Mouse (Mus musculus) neural tube, embryonic 14.5 days (tissue): ENCODE data around the gene Plaur. TPM values are rescaled to one million over a fixed set of nuclear protein-coding genes. Genes with fewer than 3 reads are reported as not detected.
A peak's percentile ranks its signal among the peaks of the same experiment; 100 is the strongest.

Experiments
- ATAC-seq: fragments of 200-750 bp; cut with Nextera tagmentation; 2 replicates; pipeline ENCODE4 v1.8.0; 2017; ENCODE audit warnings: low read depth, mild to moderate bottlenecking, moderate TSS enrichment, moderate library complexity
- H3K27ac ChIP-seq: fragments of 300-500 bp; sonication (generic); 2 replicates; pipeline ENCODE4 v1.5.1; 2014; ENCODE audit warnings: low read depth, mild to moderate bottlenecking, control low read depth, low read length, moderate library complexity, mixed read lengths
- H3K27me3 ChIP-seq: fragments of 300-500 bp; sonication (generic); 2 replicates; pipeline ENCODE4 v1.6.1; 2014; ENCODE audit warnings: low read length; ENCODE audit not compliant: control insufficient read depth, insufficient read depth
- H3K36me3 ChIP-seq: fragments of 300-500 bp; sonication (generic); 2 replicates; pipeline ENCODE4 v1.6.1; 2014; ENCODE audit warnings: low read length, mixed read lengths; ENCODE audit not compliant: control insufficient read depth, insufficient read depth
- H3K4me1 ChIP-seq: fragments of 300-500 bp; sonication (generic); 2 replicates; pipeline ENCODE4 v1.6.1; 2014; ENCODE audit warnings: low read length; ENCODE audit not compliant: control insufficient read depth, insufficient read depth
- H3K4me2 ChIP-seq: fragments of 300-500 bp; sonication (generic); 2 replicates; pipeline ENCODE4 v1.6.1; 2014; ENCODE audit warnings: mild to moderate bottlenecking, low read depth, low read length, control low read depth
- H3K4me3 ChIP-seq: fragments of 300-500 bp; sonication (generic); 2 replicates; pipeline ENCODE4 v1.5.1; 2014; ENCODE audit warnings: low read depth, low read length, control low read depth, mixed read lengths
- H3K9ac ChIP-seq: fragments of 300-500 bp; sonication (generic); replicated peaks from 2 replicates; pipeline ENCODE4 v1.6.1; 2014; ENCODE audit warnings: low read depth, mild to moderate bottlenecking, control low read depth, low read length, mixed read lengths
- H3K9me3 ChIP-seq: fragments of 300-500 bp; sonication (generic); 2 replicates; pipeline ENCODE4 v1.6.1; 2016; ENCODE audit warnings: low read length; ENCODE audit not compliant: control insufficient read depth
- WGBS: fragments of 180-500 bp; shearing (Covaris S2); extraction: QIAGEN DNeasy Blood & Tissue Kit; methylation state at CpG from one replicate; pipeline ENCODE4 v1.1.7; 2014; 5-methylcytosine and 5-hydroxymethylcytosine counted together
- polyA plus RNA-seq: library from polyadenylated mRNA; unstranded; fragments of >200 nt; fragmentation: Nextera tagmentation; extraction: Ambion mirVana; gene quantifications from 2 replicates; pipeline ENCODE4 v1.2.1, GENCODE M21; 2014

The Plaur gene
- polyA plus RNA-seq, 1 experiment from 2014 or later, result 1.6 TPM

- no peaks in the 10 kb centered on the region for H3K27me3 ChIP-seq
- H3K36me3 ChIP-seq, result no peaks in the 10 kb centered on the region
- H3K27ac ChIP-seq, result no peak overlapping the region
- no peak overlapping the region for H3K4me3 ChIP-seq
- H3K9ac ChIP-seq, result no peak overlapping the region
- no peak for ATAC-seq
- H3K9me3 ChIP-seq, result no peaks in the 10 kb centered on the region
- WGBS, result 75% methylated on average over 6 of the region's 6 CpGs
- no peak overlapping the region for H3K4me2 ChIP-seq
- H3K4me1 ChIP-seq, result no peaks in the 10 kb centered on the region
These were observed 10.2 kb downstream of the Plaur start for GRCm38 (mm10) chr7:24472442-24472841.

GRCm38 (mm10) chr7:24472937-24473336 lies 10.7 kb downstream of the Plaur start:
- no peaks in the 10 kb centered on the region for H3K9me3 ChIP-seq
- no peak overlapping the region for H3K4me3 ChIP-seq
- H3K36me3 ChIP-seq, result no peaks in the 10 kb centered on the region
- 80% methylated on average over 7 of the region's 7 CpGs for WGBS
- H3K9ac ChIP-seq, result no peak overlapping the region
- no peak for ATAC-seq
- no peak overlapping the region for H3K27ac ChIP-seq
- no peak overlapping the region for H3K4me2 ChIP-seq
- H3K27me3 ChIP-seq, result no peaks in the 10 kb centered on the region
- no peaks in the 10 kb centered on the region for H3K4me1 ChIP-seq

GRCm38 (mm10) chr7:24473913-24474529 lies 11.7 kb downstream of the Plaur start:
- Histone ChIP-seq H3K9ac (no peak overlapping the region), H3K4me1 (no peaks in the 10 kb centered on the region), H3K27me3 (no peaks in the 10 kb centered on the region), H3K9me3 (no peaks in the 10 kb centered on the region), H3K4me2 (no peak overlapping the region), H3K4me3 (no peak overlapping the region), H3K36me3 (no peaks in the 10 kb centered on the region), H3K27ac (no peak overlapping the region)
- peak; percentile 42; the same call in 1 of the 2 replicates for ATAC-seq
- WGBS, result 34% methylated on average over 10 of the region's 10 CpGs

- ATAC-seq, result no peak
- H3K9ac ChIP-seq, result no peak overlapping the region
- H3K27ac ChIP-seq, result no peak overlapping the region
- no peaks in the 10 kb centered on the region for H3K9me3 ChIP-seq
- no peak overlapping the region for H3K4me3 ChIP-seq
- WGBS, result 35% methylated on average over 21 of the region's 21 CpGs
- no peaks in the 10 kb centered on the region for H3K27me3 ChIP-seq
- no peak overlapping the region for H3K4me2 ChIP-seq
- H3K4me1 ChIP-seq, result 0 out of 2 replicates have a peak, but pooled peaks cover 1% of the 10 kb centered on the region
- H3K36me3 ChIP-seq, result no peaks in the 10 kb centered on the region
These were observed 12.7 kb downstream of the Plaur start for GRCm38 (mm10) chr7:24474811-24475506.

GRCm38 (mm10) chr7:24476338-24476737 lies 14.1 kb downstream of the Plaur start:
- Histone ChIP-seq H3K27me3 (no peaks in the 10 kb centered on the region), H3K4me2 (no peak overlapping the region), H3K4me3 (no peak overlapping the region), H3K9me3 (no peaks in the 10 kb centered on the region), H3K4me1 (peaks cover 11% of the 10 kb centered on the region; the same call in 1 of the 2 replicates), H3K9ac (no peak overlapping the region), H3K27ac (no peak overlapping the region), H3K36me3 (no peaks in the 10 kb centered on the region)
- 86% methylated on average over 8 of the region's 8 CpGs for WGBS
- no peak for ATAC-seq

DNA sequence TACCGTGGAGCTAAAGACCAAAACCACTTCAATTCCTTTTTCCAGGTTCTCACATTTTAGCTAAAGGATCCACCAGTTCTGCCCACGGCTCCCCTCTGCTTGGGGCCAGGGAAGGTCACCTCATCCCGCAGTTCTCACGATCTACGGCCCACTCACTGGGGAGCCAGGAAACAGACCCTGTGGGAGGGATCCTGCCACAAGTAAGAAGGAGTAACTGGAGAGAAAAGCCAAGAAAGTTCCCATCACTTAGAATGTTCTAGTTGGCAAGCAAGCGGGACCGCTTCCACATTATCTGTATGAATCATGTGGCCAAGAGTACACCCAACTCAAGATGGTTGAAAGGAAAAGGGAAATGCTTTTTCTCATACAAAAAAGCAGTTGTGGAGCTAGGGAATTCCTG lies 14.6 kb downstream of the Plaur start:
- no peaks in the 10 kb centered on the region for H3K36me3 ChIP-seq
- no peaks in the 10 kb centered on the region for H3K9me3 ChIP-seq
- no peak for ATAC-seq
- H3K27ac ChIP-seq, result no peak overlapping the region
- no peak overlapping the region for H3K9ac ChIP-seq
- H3K4me1 ChIP-seq, result peaks cover 11% of the 10 kb centered on the region; the same call in 1 of the 2 replicates
- H3K4me2 ChIP-seq, result no peak overlapping the region
- 86% methylated on average over 7 of the region's 7 CpGs for WGBS
- H3K27me3 ChIP-seq, result no peaks in the 10 kb centered on the region; the same call in 1 of the 2 replicates
- no peak overlapping the region for H3K4me3 ChIP-seq

- H3K4me3 ChIP-seq, result no peak overlapping the region
- peaks cover 20% of the 10 kb centered on the region for H3K4me1 ChIP-seq
- no peaks in the 10 kb centered on the region for H3K9me3 ChIP-seq
- no peaks in the 10 kb centered on the region for H3K36me3 ChIP-seq
- no peak for ATAC-seq
- no peak overlapping the region for H3K9ac ChIP-seq
- no peak overlapping the region for H3K27ac ChIP-seq
- H3K27me3 ChIP-seq, result no peaks in the 10 kb centered on the region; the same call in 1 of the 2 replicates
- H3K4me2 ChIP-seq, result no peak overlapping the region
- 93% methylated on average over 5 of the region's 5 CpGs for WGBS
These were observed 16.6 kb downstream of the Plaur start for GRCm38 (mm10) chr7:24478911-24479310.

DNA sequence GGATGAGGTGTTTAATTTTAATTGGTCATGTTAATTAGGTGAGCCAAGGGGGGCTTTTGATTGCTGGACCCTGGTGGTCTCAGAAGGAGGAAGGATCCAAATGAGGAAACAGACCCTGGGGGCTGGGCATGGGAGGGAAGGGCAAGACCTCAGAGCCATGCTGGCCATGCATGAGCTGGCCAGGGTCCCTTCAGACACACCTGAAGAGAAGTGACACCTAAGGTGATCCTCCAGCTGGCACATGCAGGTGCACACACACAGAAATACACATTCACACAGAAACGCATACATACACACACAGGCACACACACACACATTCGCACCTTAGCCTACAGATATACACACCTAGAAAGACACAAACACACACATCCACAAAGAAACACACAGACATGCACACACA lies 17.4 kb downstream of the Plaur start:
- Histone ChIP-seq H3K9me3 (no peaks in the 10 kb centered on the region), H3K27me3 (no peaks in the 10 kb centered on the region; the same call in 1 of the 2 replicates), H3K9ac (peak overlapping the region; percentile 16; the same call in 1 of the 2 replicates), H3K36me3 (no peaks in the 10 kb centered on the region), H3K4me2 (no peak overlapping the region), H3K4me1 (peaks cover 27% of the 10 kb centered on the region), H3K4me3 (no peak overlapping the region), H3K27ac (no peak overlapping the region)
- no peak for ATAC-seq
- 92% methylated on average over 2 of the region's 2 CpGs for WGBS
